18 mouse cellular contexts compared by ENCODE assay signal in genomic region chr8:127222361-127222760, GRCm38 (mm10).
"Had no signal": no experiment of that assay in that cellular context is flagged by ENCODE, and none has a peak within 500 bp of the region (broad histone marks: within the 10 kb centered on the region; RNA-seq: fewer than 3 reads in every experiment).

No protein-coding gene starts in this region.

- ATAC-seq: liver, postnatal 0 days; lung, postnatal 0 days; midbrain, embryonic 16.5 days had no signal

- H3K36me3 ChIP-seq: lung, embryonic 15.5 days; midbrain, embryonic 12.5 days; neural tube, embryonic 12.5 days; stomach, embryonic 15.5 days had no signal

- H3K9me3 ChIP-seq: lung, embryonic 15.5 days; megakaryocyte, embryonic 14.5 days; midbrain, embryonic 12.5 days; neural tube, embryonic 12.5 days; stomach, embryonic 15.5 days had no signal

- H3K27ac ChIP-seq: lung, embryonic 15.5 days; macrophage; midbrain, embryonic 12.5 days; neural tube, embryonic 12.5 days; stomach, embryonic 15.5 days; stomach, postnatal 0 days had no signal

- H3K4me3 ChIP-seq: lung, embryonic 15.5 days; megakaryocyte, embryonic 14.5 days; midbrain, embryonic 12.5 days; neural tube, embryonic 12.5 days; stomach, embryonic 15.5 days had no signal

- H3K4me2 ChIP-seq: lung, embryonic 15.5 days; midbrain, embryonic 12.5 days; neural tube, embryonic 12.5 days; stomach, embryonic 15.5 days had no signal

- DNase-seq: liver, postnatal 0 days; lung, adult 2 months; lung, postnatal 14 days; lung, postnatal 36 days; midbrain, embryonic 14.5 days; right cerebral cortex, postnatal 14 days; thymus, adult 2 months; thymus, postnatal 25 days; thymus, postnatal 4 days had no signal

- H3K27me3 ChIP-seq: lung, embryonic 15.5 days; midbrain, embryonic 12.5 days; neural tube, embryonic 12.5 days; stomach, embryonic 15.5 days had no signal

- H3K4me1 ChIP-seq: megakaryocyte, embryonic 14.5 days had no signal

- H3K9ac ChIP-seq: liver, postnatal 0 days; lung, embryonic 15.5 days; midbrain, embryonic 12.5 days; neural tube, embryonic 12.5 days; stomach, embryonic 15.5 days had no signal
